Mouse (Mus musculus): Measurements from ENCODE around the gene Efcab9. TPM values are rescaled to one million over a fixed set of nuclear protein-coding genes. Genes with fewer than 3 reads are reported as not detected.
"Not testable (repeated sequence)": the region's sequence is repeated elsewhere in the genome, so short reads cannot be mapped to it uniquely, and the experiment has no call there.

Efcab9 gene
- polyA plus RNA-seq, 1 experiment from 2014 or later = 0.77 TPM

DNA sequence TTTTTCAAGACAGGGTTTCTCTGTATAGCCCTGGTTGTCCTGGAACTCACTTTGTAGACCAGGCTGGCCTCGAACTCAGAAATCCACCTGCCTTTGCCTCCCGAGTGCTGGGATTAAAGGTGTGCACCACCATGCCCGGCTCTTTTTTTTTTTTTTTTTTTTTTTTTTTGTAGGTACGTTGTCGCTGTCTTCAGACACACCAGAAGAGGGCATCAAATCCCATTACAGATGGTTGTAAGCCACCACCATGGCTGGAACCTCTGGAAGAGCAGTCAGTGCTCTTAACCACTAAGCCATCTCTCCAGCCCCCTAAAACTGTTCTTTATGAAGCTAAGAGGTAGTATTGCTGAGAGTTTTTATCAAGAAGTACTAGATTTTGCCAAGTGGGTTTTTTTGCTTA, 17.0 kb downstream of the Efcab9 start:
- not testable (repeated sequence) for H3K4me2 ChIP-seq (ENCODE audit: low read depth, low read length); H3K27ac ChIP-seq (ENCODE audit: low read length); ATAC-seq; H3K4me3 ChIP-seq (ENCODE audit: low read length); H3K27me3 ChIP-seq (replicated peaks; ENCODE audit: control insufficient read depth, insufficient read depth, low read length); H3K36me3 ChIP-seq (ENCODE audit: control insufficient read depth, insufficient read depth, low read length); H3K9me3 ChIP-seq (ENCODE audit: control insufficient read depth, low read length); H3K9ac ChIP-seq (ENCODE audit: low read depth, low read length); H3K4me1 ChIP-seq (ENCODE audit: control insufficient read depth, insufficient read depth, low read length)
- 98% methylated on average over 5 of the region's 5 CpGs for WGBS

DNA sequence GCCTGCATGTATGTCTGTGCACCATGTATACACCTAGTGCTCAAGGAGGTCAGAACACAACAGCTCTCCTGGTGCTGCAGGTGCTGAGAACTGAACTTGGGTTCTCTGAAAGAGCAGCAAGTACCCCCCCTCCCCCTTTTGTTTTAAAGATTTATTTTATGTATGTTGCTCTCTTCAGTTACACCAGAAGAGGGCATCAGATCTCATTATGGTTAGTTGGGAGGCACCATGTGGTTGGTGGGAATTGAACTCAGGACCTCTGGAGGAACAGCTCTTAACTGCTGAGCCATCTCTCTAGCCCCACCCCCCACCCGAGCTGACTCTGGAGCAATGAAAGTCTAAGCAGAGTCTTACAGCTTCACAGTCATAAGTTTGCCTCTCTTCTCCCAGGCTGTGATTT, 21.0 kb downstream of the Efcab9 start:
- no peak for ATAC-seq
- WGBS = 69% methylated on average over 1 of the region's 1 CpGs
- no peaks in the 10 kb centered on the region for H3K36me3 ChIP-seq (ENCODE audit: control insufficient read depth, insufficient read depth, low read length)

DNA sequence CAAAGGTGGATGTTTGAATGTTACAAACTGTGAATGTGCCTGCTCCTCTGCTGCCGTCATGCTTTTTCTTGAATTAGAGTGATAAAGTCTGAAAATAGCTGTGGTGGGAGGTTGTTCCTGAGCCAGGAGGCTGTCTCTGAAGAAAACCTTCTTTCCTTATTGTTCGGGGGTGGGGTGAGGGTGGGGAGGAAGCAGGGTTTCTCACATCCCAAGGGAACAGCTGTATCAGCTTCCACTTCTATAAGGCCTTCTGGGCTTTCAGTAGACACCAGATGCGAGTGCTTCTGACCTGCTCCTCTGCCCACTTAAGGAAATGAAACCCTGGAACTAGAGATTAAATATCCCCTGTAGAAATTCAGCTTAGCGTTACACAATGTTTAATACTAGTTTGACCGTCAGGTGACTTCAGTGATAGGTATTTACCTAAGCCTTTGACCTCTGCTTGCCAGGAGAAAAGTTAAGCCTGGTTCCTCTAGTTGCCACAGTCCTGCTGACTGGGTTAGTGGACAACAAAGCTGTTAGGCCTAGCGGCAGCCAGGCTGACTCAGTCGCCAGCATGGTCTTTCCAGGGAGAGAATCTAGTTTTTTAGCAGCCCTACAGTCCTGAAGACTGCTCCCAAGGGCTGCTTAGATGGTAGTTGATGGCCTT, 26.7 kb downstream of the Efcab9 start:
- ATAC-seq = no peak
- H3K9me3 ChIP-seq (ENCODE audit: control insufficient read depth, low read length) = no peaks in the 10 kb centered on the region
- WGBS = 72% methylated on average over 7 of the region's 7 CpGs

More for the DNA sequence above, 21.0 kb downstream of the Efcab9 start:
- Histone ChIP-seq H3K4me3 (ENCODE audit: low read length) (no peak overlapping the region), H3K27ac (ENCODE audit: low read length) (no peak overlapping the region), H3K4me1 (ENCODE audit: control insufficient read depth, insufficient read depth, low read length) (no peaks in the 10 kb centered on the region), H3K4me2 (ENCODE audit: low read depth, low read length) (no peak overlapping the region), H3K9ac (ENCODE audit: low read depth, low read length) (no peak overlapping the region), H3K27me3 (replicated peaks; ENCODE audit: control insufficient read depth, insufficient read depth, low read length) (no peaks in the 10 kb centered on the region), H3K9me3 (ENCODE audit: control insufficient read depth, low read length) (no peaks in the 10 kb centered on the region)

DNA sequence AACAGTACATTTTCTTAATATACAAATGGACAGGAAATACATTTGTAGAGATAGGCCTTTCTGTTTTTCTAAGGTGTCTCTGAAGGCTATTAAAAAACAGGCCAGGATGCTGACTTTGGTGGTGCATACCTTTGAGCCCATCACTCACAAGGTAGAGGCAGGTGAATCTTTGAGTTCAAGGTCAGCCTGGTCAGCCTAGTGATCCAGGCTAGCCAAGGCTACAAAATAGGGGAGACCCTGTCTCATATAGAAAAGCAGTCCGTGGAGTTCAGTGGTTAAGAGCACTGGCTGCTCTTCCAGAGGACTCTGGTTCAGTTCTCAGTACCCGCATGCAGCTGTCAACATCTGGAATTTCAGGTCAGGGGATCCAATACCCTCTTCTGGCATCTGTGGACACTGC, 28.2 kb downstream of the Efcab9 start:
- no peak for ATAC-seq
- no peaks in the 10 kb centered on the region for H3K9me3 ChIP-seq (ENCODE audit: control insufficient read depth, low read length)

More for the DNA sequence above, 26.7 kb downstream of the Efcab9 start:
- no peaks in the 10 kb centered on the region for H3K27me3 ChIP-seq (replicated peaks; ENCODE audit: control insufficient read depth, insufficient read depth, low read length)
- H3K4me1 ChIP-seq (ENCODE audit: control insufficient read depth, insufficient read depth, low read length) = peaks cover 6% of the 10 kb centered on the region; the same call in 1 of the 2 replicates
- H3K36me3 ChIP-seq (ENCODE audit: control insufficient read depth, insufficient read depth, low read length) = no peaks in the 10 kb centered on the region
- no peak overlapping the region for H3K27ac ChIP-seq (ENCODE audit: low read length)
- no peak overlapping the region for H3K4me2 ChIP-seq (ENCODE audit: low read depth, low read length)
- no peak overlapping the region for H3K9ac ChIP-seq (ENCODE audit: low read depth, low read length)
- no peak overlapping the region for H3K4me3 ChIP-seq (ENCODE audit: low read length)

DNA sequence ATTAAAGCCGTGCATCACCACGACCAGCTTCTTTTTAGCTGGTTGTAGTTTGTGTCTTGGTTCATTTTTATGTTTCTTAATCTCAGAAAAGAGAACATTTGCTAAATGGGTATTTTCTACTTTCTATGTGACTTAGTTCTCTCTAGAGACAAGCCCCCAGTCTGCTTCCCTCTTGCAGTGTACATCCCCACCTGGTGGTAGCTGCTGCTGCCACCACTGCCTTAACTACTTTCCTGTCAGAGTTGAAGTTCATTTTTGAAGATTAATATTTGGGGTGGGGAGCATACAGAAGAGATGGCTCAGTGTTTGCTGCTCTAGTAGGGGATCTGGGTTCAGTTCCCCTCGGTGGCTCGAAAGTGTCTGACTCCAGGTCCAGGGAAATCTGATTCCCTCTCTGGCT, 31.9 kb downstream of the Efcab9 start:
- no peaks in the 10 kb centered on the region for H3K9me3 ChIP-seq (ENCODE audit: control insufficient read depth, low read length)
- no peak overlapping the region for H3K9ac ChIP-seq (ENCODE audit: low read depth, low read length)
- no peak overlapping the region for H3K4me2 ChIP-seq (ENCODE audit: low read depth, low read length)
- H3K27me3 ChIP-seq (replicated peaks; ENCODE audit: control insufficient read depth, insufficient read depth, low read length) = no peaks in the 10 kb centered on the region
- H3K4me1 ChIP-seq (ENCODE audit: control insufficient read depth, insufficient read depth, low read length) = 0 out of 2 replicates have a peak, but pooled peaks cover under 1% of the 10 kb centered on the region
- no peak overlapping the region for H3K4me3 ChIP-seq (ENCODE audit: low read length)
- no peaks in the 10 kb centered on the region for H3K36me3 ChIP-seq (ENCODE audit: control insufficient read depth, insufficient read depth, low read length)
- no peak overlapping the region for H3K27ac ChIP-seq (ENCODE audit: low read length)
- 91% methylated on average over 4 of the region's 4 CpGs for WGBS
- no peak for ATAC-seq

More for the DNA sequence above, 28.2 kb downstream of the Efcab9 start:
- H3K4me3 ChIP-seq (ENCODE audit: low read length) = no peak overlapping the region
- 97% methylated on average over 2 of the region's 2 CpGs for WGBS
- peaks cover 6% of the 10 kb centered on the region; the same call in 1 of the 2 replicates for H3K4me1 ChIP-seq (ENCODE audit: control insufficient read depth, insufficient read depth, low read length)
- H3K36me3 ChIP-seq (ENCODE audit: control insufficient read depth, insufficient read depth, low read length) = no peaks in the 10 kb centered on the region
- no peaks in the 10 kb centered on the region for H3K27me3 ChIP-seq (replicated peaks; ENCODE audit: control insufficient read depth, insufficient read depth, low read length)
- no peak overlapping the region for H3K9ac ChIP-seq (ENCODE audit: low read depth, low read length)
- no peak overlapping the region for H3K27ac ChIP-seq (ENCODE audit: low read length)
- H3K4me2 ChIP-seq (ENCODE audit: low read depth, low read length) = no peak overlapping the region

DNA sequence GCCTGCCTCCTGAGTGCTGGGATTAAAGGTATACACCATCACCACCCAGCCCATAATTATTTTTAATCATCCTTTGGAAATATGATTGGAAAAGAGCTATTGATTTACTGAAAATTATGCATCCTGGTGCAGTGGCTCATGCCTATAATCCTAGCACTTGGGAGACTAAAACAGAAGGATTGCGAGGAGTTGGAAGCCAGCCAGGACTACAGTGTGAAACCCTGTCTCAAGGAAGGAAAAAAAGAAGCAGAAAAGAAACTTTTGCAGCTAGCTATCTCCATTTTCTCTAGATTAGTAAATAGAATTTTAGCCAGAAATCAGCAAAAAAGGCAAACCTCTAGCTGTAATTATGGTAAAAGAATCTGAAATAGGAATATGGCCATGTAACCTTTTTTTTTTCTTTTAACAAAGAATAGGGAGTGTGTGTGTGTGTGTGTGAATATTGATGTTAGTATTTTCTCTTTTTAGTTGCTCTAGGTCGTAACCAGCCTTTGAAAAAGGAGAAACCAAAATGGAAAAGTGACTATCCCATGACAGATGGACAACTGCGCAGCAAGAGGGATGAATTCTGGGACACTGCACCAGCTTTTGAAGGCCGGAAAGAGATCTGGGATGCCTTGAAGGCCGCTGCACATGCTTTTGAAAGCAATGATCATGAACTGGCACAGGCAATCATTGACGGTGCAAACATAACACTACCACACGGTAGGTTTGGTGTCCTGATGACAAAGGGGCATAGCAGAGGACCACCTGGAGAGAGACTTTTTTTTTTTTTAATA, 32.9 kb downstream of the Efcab9 start:
- ATAC-seq = no peak
- WGBS = 81% methylated on average over 7 of the region's 7 CpGs
- no peak overlapping the region for H3K4me3 ChIP-seq (ENCODE audit: low read length)
- H3K4me1 ChIP-seq (ENCODE audit: control insufficient read depth, insufficient read depth, low read length) = no peaks in the 10 kb centered on the region
- H3K4me2 ChIP-seq (ENCODE audit: low read depth, low read length) = no peak overlapping the region
- H3K9me3 ChIP-seq (ENCODE audit: control insufficient read depth, low read length) = no peaks in the 10 kb centered on the region
- no peaks in the 10 kb centered on the region for H3K27me3 ChIP-seq (replicated peaks; ENCODE audit: control insufficient read depth, insufficient read depth, low read length)
- no peak overlapping the region for H3K27ac ChIP-seq (ENCODE audit: low read length)
- no peaks in the 10 kb centered on the region for H3K36me3 ChIP-seq (ENCODE audit: control insufficient read depth, insufficient read depth, low read length)
- H3K9ac ChIP-seq (ENCODE audit: low read depth, low read length) = no peak overlapping the region

DNA sequence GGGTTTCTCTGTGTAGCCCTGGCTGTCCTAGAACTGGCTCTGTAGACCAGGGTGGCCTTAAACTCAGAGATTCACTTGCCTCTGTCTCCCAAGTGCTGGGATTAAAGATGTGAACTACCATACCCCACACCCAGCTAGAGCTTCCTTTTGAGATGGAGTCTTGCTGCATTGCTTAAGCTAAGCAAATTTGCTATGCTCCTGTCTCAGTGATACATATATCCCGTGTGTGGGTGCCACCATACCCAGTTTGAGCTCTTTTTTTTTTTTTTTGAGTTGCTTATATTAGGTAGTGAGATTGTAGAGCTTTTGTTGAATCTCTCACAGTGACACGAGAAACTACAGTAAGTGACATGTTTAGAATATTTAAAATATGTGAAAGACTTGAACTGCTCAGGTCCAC, 36.6 kb downstream of the Efcab9 start:
- no peak for ATAC-seq
- H3K9ac ChIP-seq (ENCODE audit: low read depth, low read length) = no peak overlapping the region
- no peaks in the 10 kb centered on the region for H3K9me3 ChIP-seq (ENCODE audit: control insufficient read depth, low read length)
- no peaks in the 10 kb centered on the region for H3K4me1 ChIP-seq (ENCODE audit: control insufficient read depth, insufficient read depth, low read length)
- 73% methylated on average over 2 of the region's 2 CpGs for WGBS
- H3K4me3 ChIP-seq (ENCODE audit: low read length) = no peak overlapping the region
- no peaks in the 10 kb centered on the region for H3K27me3 ChIP-seq (replicated peaks; ENCODE audit: control insufficient read depth, insufficient read depth, low read length)
- no peak overlapping the region for H3K4me2 ChIP-seq (ENCODE audit: low read depth, low read length)
- H3K27ac ChIP-seq (ENCODE audit: low read length) = no peak overlapping the region
- H3K36me3 ChIP-seq (ENCODE audit: control insufficient read depth, insufficient read depth, low read length) = no peaks in the 10 kb centered on the region

DNA sequence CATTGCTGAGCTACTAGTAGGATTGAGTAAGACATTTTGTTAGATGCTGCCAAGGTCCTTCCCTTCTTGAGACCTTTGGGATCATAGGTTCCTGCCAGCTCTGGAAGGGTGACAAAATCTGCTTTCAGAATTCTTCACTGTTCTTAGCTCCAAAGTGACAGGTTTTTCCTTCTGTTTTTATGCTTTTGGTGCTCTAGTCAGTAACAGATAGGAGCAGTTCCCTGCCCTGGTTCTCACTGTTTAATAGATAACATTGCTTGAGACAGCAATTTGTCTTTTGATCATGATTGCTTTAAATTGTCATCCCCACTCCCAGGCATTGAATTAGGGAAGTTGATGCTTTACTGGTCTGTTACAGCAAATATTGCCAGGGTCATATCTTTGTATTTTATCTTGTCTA, 38.6 kb downstream of the Efcab9 start:
- H3K36me3 ChIP-seq (ENCODE audit: control insufficient read depth, insufficient read depth, low read length) = no peaks in the 10 kb centered on the region
- H3K4me3 ChIP-seq (ENCODE audit: low read length) = no peak overlapping the region
- H3K9ac ChIP-seq (ENCODE audit: low read depth, low read length) = no peak overlapping the region
- H3K4me2 ChIP-seq (ENCODE audit: low read depth, low read length) = no peak overlapping the region
- ATAC-seq = no peak
- H3K27ac ChIP-seq (ENCODE audit: low read length) = no peak overlapping the region
- peaks cover 7% of the 10 kb centered on the region; the same call in 1 of the 2 replicates for H3K4me1 ChIP-seq (ENCODE audit: control insufficient read depth, insufficient read depth, low read length)
- no peaks in the 10 kb centered on the region for H3K27me3 ChIP-seq (replicated peaks; ENCODE audit: control insufficient read depth, insufficient read depth, low read length)
- H3K9me3 ChIP-seq (ENCODE audit: control insufficient read depth, low read length) = no peaks in the 10 kb centered on the region

DNA sequence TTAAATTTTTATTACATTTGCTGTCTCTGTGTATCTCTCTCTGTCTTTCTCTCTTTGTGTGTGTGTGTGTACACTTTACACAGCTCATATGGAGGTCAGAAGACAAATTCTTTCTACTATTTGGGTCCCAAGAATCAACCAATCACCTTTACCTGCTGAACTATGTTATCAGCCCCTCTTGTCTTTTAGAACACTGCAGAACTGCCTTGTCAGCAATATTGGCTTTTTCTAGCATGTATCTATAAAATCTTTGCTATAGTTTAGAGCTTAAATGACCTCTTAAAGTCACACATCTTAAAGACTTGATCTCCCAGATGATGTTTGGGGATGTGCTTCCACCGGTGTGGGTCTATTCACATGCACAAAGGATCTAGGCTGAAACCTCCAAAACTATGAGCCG, 40.8 kb downstream of the Efcab9 start:
- Histone ChIP-seq H3K4me2 (ENCODE audit: low read depth, low read length) (no peak overlapping the region), H3K36me3 (ENCODE audit: control insufficient read depth, insufficient read depth, low read length) (no peaks in the 10 kb centered on the region), H3K27me3 (replicated peaks; ENCODE audit: control insufficient read depth, insufficient read depth, low read length) (no peaks in the 10 kb centered on the region), H3K4me3 (ENCODE audit: low read length) (no peak overlapping the region), H3K4me1 (ENCODE audit: control insufficient read depth, insufficient read depth, low read length) (peaks cover 7% of the 10 kb centered on the region; the same call in 1 of the 2 replicates), H3K27ac (ENCODE audit: low read length) (no peak overlapping the region), H3K9ac (ENCODE audit: low read depth, low read length) (no peak overlapping the region), H3K9me3 (ENCODE audit: control insufficient read depth, low read length) (no peaks in the 10 kb centered on the region)
- no peak for ATAC-seq
- 98% methylated on average over 2 of the region's 2 CpGs for WGBS
